Mouse (Mus musculus) fat pad, adult 2 months (tissue): ENCODE measurements around the gene Creb5.

Experiments
- DNase-seq: peaks from one replicate; pipeline ENCODE4 v3.0.0-alpha.2; 2011; ENCODE audit warnings: low read depth, low spot score; ENCODE audit errors: extremely low read depth

Gene Creb5

DNA sequence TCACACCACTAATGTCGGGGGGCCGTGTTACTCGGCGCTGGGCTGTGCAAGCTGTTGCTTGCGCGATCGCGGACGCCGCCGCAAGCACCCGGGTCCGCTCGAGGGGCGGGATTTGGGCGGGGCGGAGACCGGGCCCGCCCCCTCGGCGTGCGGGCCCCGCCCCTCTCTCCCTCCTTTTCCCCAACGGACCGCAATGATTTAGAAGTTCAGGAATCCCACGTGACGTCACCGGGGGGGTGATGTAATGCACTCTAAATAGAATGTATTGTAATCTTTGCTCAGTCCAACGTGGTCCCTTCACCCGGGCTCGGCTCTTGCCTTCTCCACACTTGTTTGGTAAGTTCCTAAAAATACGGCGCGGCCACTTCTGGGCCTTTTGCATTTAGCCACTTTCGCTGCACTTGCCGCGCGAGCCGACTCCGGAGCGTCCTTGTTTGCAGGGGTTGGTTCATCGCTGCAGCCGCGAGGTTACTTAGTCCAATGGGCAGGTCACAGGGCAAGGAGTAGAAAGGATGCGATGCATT, at the start of gene Creb5:
Gene Creb5, plus strand, starts transcription at position 233 of the 524 bp plus-strand sequence.
- no peak for DNase-seq

DNA sequence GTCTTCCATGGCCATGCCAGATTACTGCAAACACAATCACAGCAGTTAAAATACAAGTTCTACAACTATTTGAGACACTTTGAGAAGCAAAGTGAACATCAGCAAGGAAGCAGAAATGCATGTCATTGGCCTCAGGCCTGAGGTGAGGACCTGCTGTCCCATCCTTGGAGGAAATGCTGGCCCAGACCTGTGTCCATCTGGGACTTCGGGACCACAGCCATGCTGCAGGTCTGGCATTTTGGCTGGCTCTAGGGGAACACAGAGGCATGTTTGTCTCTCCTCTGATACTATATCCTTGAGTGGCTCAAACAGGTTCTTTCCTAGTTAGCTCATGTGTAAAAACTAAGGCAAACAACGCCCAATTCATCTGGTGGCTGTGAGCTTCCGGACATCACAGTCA, 27.2 kb upstream of the Creb5 start:
- DNase-seq = no peak

DNA sequence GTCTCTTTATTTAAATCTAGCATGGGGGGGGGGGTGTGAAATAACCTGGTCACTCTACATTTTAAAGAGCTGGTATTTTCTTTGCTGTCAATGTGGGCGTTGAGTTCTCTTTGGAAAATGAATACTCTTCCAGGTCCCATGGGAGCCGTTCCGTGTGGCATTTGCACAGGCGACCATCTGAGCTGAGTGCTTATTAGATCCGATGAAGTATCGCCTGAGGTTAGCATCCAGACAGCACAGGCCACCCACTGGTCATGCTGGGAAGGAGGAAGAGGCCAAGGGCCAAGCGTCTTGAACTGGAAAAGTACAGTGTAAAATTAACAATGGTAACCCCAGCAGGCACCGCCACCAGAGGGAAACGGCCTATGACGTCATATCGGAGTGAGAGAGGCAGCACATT, 24.7 kb upstream of the Creb5 start:
- no peak for DNase-seq

DNA sequence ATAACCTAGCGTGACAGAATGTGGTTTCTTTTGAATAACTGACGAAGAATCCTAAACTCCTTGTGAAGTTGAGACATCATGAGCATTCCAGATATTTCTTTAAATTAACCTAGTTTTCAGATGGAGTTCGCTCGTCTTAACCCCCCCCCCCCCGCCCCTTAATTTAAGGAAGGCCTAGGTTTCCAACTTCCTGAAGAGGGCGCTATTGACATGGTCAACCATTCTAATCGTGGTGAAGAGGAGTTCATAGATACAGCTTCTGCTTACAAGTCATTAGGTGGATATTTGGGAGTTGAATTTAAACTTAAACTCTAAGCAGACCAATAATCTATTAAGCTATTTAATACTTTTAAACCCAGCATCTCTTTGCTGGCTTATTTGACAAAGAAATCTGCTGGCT, 20.0 kb upstream of the Creb5 start:
- DNase-seq = no peak

DNA sequence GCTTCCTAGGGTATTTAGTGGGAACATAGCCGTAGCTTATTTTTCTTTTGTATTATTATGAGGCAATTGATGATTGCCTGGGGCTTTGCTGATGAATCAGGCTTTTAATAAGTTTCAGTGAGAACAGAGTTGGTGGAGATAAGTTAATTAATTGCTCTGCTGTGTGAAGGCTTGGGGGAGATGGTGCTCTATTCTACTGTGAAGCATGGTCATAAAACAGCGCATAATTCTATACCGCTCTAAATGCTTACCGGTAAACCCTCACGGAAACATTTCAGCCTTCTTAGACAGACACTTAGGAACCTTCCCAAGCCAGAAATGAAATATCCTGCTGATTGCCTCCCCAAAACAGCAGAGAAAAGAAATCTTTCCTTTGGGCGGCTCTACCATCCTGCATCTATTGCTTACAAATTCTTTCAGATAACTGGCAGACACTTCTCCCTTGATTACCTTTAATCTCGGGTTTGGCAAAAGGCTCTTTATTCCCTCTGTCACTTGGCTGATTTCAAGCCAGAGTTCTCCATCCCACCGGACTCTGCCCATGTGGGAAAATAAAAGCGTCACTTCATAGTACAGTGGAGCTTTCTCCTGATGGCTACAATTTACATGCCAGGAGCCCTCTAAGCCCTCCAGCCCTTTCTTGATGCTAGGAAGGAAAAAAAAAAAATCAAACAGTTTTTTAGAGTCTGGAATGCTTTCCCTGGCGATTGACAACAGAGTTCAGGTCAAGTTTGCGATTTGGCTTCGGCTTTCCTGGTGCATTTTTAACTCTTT, 19.2 kb upstream of the Creb5 start:
- no peak for DNase-seq

DNA sequence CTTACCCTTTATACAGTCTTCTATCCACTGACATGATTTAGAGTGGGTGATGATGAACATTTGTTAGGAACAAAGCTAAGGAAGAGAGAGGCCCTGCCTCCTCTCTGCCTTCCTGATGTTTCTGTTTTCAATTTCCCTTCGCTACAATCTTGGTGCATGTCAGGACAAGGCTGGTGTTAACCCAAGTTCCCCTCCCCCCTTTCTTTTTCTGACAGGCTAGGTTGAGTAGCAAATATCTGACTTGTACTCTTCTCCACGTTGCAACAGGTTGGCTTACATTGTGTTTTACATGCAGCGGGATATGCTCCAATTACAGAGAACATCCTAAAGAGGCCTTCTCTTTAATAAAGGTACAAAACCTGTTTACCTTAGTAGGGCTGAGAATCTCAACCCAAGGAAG, 15.9 kb upstream of the Creb5 start:
- DNase-seq = no peak

DNA sequence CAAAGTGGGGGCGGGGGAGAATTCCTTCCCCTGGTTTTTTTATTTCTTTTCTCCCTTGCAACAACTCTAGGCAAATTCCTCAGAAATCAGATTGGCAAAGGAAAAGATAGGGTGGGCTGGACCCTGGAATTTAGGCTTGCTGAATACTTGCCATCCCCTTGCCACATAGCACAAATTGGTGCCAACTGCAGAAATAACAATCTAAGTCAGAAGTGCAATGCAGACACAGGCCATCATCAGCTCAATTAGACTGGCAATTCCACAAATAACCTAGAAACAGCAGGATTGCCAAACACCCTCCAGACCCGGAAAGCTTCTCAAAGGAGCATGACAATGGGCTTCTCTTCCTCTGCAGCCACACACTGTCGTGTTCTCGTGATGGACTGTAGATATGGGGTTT, 15.4 kb upstream of the Creb5 start:
- no peak for DNase-seq

DNA sequence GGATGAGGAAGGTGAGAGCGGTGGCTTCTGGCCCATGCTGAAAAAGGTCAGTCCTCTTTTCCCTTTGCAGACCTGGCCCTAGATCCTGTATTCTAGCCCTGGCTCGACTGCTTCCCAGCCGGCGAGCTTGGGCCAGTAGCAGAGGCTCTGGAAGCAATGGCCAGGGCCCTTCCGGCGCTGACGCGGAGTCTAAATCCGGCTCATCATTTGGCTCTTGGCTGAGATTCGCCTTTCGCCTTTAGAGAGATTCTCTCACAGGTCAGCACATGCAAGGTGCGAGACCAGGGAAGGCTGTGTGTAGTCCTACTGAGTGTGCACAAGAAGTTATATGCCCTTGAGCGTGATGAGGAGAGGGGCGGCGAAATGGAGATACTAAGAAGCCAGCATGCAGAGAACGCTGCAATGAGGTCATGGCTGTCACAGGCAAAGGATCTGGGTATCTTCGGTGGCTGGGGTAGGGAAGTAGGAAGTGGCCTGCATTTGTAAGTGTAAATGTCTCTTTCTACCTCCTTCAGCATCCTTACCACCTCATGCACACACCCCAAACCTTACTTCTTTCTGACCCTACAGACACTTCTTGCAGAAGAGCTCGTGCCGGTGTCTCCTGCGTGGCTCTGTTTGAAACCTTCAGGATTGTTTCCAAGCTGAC, 557 bp upstream of the Creb5 start:
- no peak for DNase-seq

DNA sequence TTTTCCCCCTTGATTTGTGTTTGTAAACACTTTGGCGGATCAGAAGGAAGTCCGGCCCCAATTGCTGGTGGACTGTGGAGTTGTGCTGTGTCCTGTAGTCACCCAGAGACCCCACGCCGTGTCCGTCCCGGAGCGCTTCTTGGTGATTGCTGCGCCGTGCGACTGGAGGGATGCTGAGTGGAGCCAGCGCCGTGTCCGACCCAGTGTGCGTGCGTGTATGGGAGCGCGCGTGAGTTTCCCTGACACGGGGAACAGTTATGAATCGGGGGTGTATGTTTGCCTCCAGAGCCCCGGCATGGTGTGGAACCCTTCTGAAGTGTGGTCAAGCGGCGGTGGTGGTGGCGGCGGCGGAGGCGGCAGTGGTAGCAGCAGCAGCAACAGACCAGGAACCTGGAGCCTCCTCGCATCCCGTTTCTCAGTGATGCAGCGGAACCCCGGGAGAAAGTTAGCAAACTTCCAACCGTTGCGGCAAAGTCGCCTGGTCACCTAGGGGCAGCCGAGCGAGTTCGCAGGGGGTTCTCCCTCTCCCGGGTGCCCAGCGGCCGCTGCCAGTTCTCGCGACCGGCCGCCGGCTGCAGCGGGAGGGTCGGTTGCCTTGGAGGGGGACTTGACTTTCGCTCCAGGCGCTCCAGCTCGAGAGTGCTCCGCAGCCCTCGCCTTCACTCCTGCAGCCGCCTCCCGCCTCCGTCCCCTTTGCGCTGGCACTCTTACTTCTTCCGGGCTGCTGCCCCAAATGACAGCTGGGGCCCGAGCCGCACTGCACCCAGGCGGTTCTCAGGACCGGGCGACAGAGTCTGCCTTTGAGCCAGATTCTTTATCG, 702 bp downstream of the Creb5 start:
- no peak for DNase-seq

DNA sequence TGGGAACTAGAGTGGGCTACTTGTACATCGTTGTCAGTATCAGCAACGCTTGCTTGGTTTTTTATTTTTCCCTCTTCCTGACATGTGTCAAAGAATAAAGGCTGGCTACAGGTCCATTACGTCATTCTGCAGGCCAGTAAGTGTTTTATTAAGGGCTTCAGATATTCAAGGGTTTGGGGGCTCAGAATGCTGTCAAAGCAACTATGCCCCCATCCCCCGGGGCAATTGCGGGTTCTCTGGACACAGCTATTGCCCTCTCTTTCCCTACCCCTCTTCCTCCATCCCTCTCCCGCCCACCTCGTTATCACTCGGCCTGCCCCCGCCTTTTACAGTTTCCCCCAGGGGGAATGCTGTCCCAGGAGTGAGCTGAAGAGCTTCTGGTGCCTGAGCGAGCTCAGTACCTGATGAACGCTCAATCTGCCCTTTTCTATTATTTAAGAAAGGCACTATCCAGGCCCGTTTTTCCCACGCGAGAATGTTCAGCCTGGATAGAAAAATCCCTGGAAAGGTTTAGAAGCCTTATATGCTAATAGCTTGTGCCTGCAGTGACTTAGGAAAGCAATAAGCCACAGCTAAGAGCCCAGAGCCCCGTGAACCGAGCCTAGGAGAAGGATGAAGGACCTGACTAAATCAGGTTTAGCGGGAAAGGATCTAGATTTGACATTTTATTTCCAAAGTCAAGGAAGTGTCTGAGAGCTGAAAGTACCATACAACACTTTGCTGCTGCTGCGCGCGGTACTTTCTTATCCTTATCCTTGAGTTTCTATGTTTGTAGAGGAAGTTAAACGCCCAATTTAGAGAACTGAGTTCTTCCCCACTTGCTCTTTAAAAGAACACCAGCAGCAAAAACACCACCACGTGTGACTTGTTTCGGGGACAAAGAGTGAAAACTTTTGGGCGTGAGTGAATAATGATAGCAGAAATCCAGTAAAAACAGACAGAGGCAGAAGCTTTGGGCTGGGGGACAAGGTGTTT, 1.8 kb downstream of the Creb5 start:
- DNase-seq = no peak

DNA sequence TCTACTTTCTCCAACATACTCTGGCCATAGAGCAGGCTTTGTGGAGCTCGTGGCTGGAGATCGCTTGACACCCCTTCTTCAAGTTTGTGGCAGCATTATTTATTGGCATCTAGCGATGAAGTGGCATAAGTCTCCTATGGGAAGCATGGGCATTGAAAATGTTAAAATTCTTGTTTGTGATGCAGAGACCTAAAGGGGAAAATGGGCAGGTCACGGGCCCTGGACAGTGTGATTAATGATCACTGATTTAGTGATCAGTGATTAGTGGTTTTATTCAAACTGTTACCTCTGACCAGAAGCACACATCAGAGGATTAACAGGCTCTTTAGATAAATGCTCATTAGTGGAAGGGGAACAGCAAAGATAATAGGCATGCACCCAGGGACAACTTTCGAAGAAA, 2.6 kb downstream of the Creb5 start:
- DNase-seq = no peak

DNA sequence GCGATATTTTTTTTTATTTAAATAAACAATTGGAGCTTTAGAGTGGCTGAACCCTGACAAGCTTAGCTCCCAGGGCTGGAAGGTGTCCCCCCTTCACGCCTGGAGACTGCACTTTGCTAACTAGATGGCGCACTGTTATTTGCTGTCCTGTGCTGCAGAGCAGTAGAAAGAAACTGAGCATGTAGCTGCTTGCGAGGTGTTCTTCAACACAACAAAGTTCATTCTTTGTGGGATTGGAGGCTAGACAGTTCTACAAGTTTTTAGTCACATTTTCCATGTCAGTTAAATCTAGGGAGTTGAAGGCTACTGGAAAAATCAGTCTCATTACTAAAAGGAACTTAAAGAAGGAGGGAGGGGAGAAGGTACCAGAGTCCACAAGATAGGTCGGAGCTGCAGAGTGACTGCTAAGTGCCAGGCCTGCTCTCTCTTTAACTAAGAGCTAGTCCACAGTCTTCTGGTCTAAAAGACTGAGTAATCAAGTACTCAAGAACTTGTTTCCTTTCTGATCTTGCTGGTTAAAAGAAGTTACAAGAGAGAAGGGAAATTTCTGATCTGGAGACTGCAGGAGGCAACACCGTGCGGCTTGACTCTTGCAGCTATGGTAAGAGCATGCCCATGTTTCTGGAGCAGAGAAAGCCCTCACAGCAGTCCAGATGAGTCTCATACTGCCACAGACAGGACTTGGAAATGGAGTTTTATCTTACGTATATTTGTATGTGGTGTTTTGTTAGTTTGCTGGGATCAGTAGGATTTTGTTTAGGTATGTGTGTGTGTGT, 3.3 kb downstream of the Creb5 start:
- no peak for DNase-seq

DNA sequence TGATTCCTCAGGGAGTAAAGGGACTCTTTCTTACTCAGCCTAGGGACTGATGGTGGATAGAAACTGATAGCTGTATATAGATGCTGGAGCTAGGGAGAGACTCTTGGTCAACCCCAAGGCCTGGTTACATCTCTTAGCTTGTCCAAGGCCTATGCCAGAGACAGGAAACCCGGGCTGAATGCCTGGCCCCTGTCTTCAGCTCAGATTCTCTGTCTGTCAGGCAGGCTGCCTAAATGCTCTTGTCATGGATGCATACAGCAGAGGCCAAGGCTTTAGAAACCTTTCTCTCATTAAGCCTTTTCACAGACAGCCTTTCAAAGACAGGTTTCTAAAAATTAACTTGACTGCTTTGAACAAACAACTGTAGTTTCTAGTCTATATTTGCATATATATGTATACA, 5.9 kb downstream of the Creb5 start:
- no peak for DNase-seq

DNA sequence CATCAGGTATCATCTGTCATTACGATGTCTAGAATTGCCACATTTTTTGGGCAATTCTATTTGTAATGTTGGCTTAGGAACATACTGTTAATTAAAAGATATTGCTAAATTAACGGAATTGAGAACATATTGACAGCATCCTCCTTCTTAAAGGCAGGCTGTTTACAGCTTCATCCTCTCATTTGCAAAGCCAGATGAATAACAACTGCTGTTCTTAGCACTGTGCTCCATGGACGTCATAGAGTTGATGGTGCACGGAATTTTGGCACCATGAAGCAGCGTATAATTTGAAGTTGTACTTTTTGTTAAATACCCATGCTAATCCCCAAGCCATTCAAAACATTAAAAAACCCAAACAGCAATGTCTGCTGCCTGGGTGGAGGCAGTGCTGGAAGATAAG, 10.8 kb downstream of the Creb5 start:
- no peak for DNase-seq

DNA sequence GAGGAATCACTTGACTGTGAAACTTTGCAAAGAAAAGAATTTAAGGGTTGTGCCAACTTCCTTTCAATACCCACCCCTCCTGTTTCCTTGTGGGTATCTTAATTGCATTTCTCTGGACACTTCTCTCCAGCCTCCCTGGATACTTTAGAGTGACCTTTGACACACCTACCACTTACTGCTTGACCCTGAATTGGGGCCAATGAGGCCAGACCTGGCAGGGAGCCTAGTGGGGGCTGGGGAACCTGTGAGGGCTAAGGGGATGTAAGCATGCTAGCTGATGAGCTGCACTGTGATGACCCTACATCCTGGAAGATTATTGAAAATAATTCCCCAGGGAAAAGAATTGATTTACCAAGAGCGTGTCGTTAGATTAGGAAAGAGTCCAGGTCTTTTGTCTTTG, 17.1 kb downstream of the Creb5 start:
- DNase-seq = no peak

DNA sequence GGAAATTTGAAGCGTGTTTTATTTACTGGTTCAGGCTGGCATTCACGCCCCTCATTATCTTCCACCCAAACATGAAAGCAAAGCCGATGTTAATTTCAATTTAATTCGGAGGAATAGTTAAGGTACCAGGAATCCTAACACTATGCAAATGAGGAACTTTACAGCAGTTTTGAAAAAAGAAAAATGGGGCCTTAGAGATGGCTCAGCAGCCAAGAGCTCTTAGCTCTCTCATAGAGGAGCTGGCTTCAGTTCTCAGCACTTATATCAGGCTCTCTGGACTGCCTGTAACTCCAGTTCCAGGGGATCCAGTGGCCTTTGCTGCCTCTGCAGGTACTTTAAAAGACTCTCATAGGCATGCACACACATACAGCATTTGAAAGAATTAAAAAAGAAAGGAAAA, 19.1 kb downstream of the Creb5 start:
- no peak for DNase-seq

DNA sequence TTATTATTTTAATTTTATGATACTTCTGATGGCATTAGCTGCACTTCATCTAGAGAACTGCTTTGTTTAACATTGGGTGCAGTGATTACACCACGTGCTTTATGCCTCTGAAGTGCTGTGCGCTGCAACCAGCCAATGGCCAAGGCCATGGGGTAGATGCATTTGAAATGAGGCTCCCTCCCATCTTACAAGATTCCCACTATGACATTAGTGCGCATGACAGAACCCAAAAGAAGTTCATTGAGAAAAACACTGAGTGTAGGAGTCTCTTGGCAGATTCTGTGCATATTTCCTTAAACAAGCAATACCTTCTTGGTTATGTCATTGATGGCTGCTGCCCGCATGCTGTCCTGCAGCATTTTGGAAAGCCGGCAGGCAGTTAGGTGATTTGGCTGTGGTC, 19.6 kb downstream of the Creb5 start:
- DNase-seq = peak; percentile 10

DNA sequence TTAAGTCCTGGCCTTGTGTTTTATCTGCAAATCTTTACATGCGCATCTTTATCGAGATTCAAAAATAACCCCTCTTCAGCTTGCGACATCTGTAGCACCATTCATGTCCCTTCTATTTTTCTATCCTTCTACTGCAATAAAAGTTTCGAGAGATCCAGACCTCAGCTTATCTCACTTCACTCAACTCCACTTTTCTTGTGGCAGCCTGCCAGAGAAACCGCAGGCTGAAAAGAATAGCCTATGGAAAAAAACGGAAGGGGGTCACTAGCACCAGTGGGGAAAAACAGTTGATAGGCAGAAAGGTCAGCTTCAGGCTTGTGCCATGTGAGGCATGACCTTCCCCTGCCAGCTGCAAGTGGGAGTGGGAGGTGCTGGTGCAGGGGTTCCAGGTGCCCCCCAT, 21.6 kb downstream of the Creb5 start:
- no peak for DNase-seq

DNA sequence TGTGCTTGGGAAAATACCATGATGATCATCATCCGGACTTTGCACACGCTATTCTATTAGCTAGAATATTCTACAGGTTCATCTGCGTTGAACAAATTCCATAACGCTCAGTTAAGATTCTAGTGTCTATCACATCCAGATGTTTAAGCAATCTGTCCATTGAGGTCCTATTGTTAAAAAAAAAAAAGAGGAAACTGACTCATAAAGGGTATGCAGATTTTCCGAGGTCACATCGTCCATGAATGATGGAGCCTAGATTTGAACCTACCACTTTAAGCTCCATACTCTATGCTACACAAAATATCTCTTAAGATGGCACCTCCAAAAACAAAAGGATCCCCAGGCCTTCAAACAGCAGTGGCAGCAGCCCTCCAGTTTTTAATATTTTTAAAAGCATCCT, 26.5 kb downstream of the Creb5 start:
- no peak for DNase-seq

DNA sequence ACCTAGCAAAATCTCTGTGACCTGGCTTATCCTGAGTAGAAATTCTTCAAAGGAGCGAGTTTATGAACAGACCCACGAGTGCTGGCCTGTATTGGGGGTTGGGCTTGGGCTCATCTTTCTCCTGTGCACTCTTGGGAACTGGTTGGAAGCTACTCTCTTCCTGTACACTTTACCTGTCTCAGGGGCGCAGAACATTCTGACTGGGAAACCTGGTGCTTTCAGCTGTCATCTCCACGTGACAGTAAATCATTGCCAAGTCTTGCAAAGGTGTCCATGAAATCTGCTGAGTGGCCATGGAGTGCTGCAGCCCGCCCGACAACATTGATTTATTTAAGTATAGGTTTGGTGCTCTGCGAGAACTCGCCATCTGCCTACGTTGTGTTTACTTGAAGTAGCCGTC, 27.1 kb downstream of the Creb5 start:
- DNase-seq = no peak
